Mouse (Mus musculus) midbrain, embryonic 11.5 days (tissue): Measurements from ENCODE around the gene C530025M09Rik. TPM values are rescaled to one million over a fixed set of nuclear protein-coding genes. Genes with fewer than 3 reads are reported as not detected.

ENCODE experiments used
- ATAC-seq: fragments of 200-750 bp; cut with Nextera tagmentation; 2 replicates; pipeline ENCODE4 v1.8.0; 2017; ENCODE audit warnings: moderate TSS enrichment, moderate library complexity; ENCODE audit not compliant: low FRiP score
- DNase-seq: peaks from one replicate; pipeline ENCODE4 v3.0.0; 2015; ENCODE audit warnings: low spot score; ENCODE audit errors: missing footprints
- H3K27ac ChIP-seq: fragments of 300-500 bp; sonication (generic); 2 replicates; pipeline ENCODE4 v1.5.1; 2014; ENCODE audit warnings: low read depth, low read length
- H3K27me3 ChIP-seq: fragments of 300-500 bp; sonication (generic); 2 replicates; pipeline ENCODE4 v1.6.1; 2014; ENCODE audit warnings: mild to moderate bottlenecking, low read length, moderate library complexity, mixed read lengths; ENCODE audit not compliant: control insufficient read depth, insufficient read depth
- H3K36me3 ChIP-seq: fragments of 300-500 bp; sonication (generic); 2 replicates; pipeline ENCODE4 v1.6.1; 2014; ENCODE audit warnings: mild to moderate bottlenecking, low read length, moderate library complexity, mixed read lengths; ENCODE audit not compliant: control insufficient read depth, insufficient read depth
- H3K4me1 ChIP-seq: fragments of 300-500 bp; sonication (generic); 2 replicates; pipeline ENCODE4 v1.6.1; 2014; ENCODE audit warnings: low read length; ENCODE audit not compliant: control insufficient read depth, insufficient read depth
- H3K4me2 ChIP-seq: fragments of 300-500 bp; sonication (generic); 2 replicates; pipeline ENCODE4 v1.6.1; 2014; ENCODE audit warnings: mild to moderate bottlenecking, moderate library complexity
- H3K4me3 ChIP-seq: fragments of 300-500 bp; sonication (generic); 2 replicates; pipeline ENCODE4 v1.5.1; 2014; ENCODE audit warnings: low read depth, low read length
- H3K9ac ChIP-seq: fragments of 300-500 bp; sonication (generic); 2 replicates; pipeline ENCODE4 v1.6.1; 2014; ENCODE audit warnings: low read length
- H3K9me3 ChIP-seq: fragments of 300-500 bp; sonication (generic); 2 replicates; pipeline ENCODE4 v1.6.1; 2016; ENCODE audit warnings: low read length; ENCODE audit not compliant: control insufficient read depth
- WGBS: fragments of 180-500 bp; shearing (Covaris S2); extraction: QIAGEN DNeasy Blood & Tissue Kit; methylation state at CpG from one replicate; pipeline ENCODE4 v1.1.7; 2014; 5-methylcytosine and 5-hydroxymethylcytosine counted together
- polyA plus RNA-seq: library from polyadenylated mRNA; unstranded; fragments of >200 nt; fragmentation: Nextera tagmentation; extraction: Ambion mirVana; gene quantifications from 2 replicates; pipeline ENCODE4 v1.2.1, GENCODE M21; 2014

The C530025M09Rik gene
- 0.33 TPM in 1 of 2 replicates, not detected in the other for polyA plus RNA-seq

DNA sequence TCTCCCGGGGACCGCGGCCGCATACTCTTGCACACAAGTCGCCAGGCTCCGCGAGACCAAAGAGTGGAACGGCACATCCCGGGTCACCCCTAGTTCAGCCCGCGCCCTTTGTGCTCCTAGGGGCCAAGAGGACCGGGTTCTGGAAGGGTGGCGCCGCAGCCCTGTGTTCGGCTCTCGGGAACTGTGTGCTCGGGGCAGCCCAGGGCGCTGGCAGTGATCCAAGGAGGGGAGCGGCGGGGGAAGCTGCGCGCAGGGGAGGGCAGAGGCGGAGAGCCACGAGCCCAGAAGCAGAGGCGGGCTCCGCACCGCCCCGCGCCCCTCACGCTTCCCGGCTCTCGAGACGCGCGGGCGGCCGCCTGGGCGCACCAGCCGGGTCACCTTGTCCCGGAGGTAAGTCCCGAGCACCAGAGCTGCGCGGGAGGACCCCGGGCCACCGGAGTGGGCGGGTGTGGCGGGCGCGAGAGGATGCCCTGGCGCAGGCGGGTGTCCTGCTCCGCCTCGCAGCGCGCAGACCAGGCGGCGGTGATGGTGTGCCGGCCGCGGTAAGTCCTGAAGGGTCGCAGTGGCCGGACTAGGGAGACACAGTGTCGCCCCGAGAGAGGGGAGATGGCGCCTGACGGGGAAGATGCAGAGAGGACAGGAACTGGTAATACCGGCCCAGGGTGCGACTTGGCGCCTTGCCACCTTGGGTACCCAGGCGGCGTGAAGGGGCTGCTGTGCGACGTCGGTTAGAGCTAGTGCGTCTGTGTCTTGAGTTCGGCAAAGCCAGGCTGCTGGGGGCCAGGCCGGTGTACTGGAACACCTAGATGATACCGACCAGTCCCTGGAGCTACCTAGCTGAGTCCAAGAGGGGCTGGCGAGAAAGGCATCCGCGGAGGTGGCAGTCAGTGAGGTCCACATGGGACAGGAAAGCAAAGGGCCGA is at the start of gene C530025M09Rik:
Gene C530025M09Rik, minus strand, starts transcription at position 678 of the 923 bp plus-strand sequence.
- DNase-seq = peak; percentile 96
- under 1% methylated on average over 80 of the region's 82 CpGs for WGBS
- no peak within 1 kb of the TSS for H3K27ac ChIP-seq
- peak within 1 kb of the TSS; percentile 96 for H3K4me2 ChIP-seq
- H3K36me3 ChIP-seq = no peaks in the 10 kb centered on the region
- no peaks in the 10 kb centered on the region for H3K9me3 ChIP-seq
- no peaks in the 10 kb centered on the region for H3K4me1 ChIP-seq
- peaks cover 32% of the 10 kb centered on the region for H3K27me3 ChIP-seq
- H3K9ac ChIP-seq = peak within 1 kb of the TSS; percentile 52
- H3K4me3 ChIP-seq = peak within 1 kb of the TSS; percentile 58
- ATAC-seq = peak; percentile 91

DNA sequence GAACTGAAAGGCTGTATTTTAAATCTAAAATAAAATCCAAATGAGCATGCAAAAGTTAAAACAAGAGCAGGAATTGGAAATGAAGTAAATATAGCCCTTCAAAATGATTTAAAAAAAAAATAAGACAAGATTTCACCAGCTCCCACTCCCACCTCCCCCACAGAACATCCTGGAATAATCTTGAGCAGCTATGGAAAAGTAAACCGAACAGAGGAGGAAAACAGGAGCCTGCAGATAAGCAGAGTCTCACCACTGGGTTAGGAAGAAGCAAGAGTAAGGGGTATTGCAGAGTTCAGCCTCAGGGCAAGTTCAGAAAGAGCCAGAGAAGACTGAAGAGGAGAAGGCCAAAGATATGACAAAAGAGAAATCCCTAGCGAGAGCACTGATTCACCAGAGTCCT is 46.9 kb upstream of the C530025M09Rik start:
- 83% methylated on average over 2 of the region's 2 CpGs for WGBS
- ATAC-seq = no peak
- no peaks in the 10 kb centered on the region for H3K4me1 ChIP-seq

DNA sequence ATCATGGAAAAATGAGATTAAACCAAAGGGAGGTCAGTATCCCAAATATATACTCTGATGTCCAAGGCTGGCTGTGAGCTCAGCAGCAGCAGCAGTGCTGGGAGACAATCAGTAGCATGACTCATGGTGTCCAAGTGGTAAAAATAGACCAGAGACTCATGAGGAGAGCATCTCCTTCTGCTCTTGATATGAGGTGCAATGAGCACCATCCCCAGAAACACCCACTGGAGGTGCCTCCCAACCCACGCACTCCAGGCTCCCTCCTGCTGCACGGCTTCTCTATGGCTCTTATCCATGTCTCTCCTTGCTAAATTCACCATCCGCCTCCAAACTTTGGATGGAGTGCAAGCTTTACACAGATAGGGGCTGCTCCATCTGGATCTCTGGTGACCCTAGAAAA is 42.3 kb upstream of the C530025M09Rik start:
- no peak for DNase-seq
- WGBS = 97% methylated on average over 3 of the region's 3 CpGs
- Histone ChIP-seq H3K4me1 (no peaks in the 10 kb centered on the region), H3K4me2 (no peak overlapping the region), H3K9ac (no peak overlapping the region), H3K36me3 (no peaks in the 10 kb centered on the region), H3K27ac (no peak overlapping the region), H3K27me3 (no peaks in the 10 kb centered on the region), H3K9me3 (no peaks in the 10 kb centered on the region), H3K4me3 (no peak overlapping the region)
- no peak for ATAC-seq

More for the DNA sequence above, 46.9 kb upstream of the C530025M09Rik start:
- no peak overlapping the region for H3K27ac ChIP-seq
- no peaks in the 10 kb centered on the region for H3K27me3 ChIP-seq
- no peak overlapping the region for H3K4me2 ChIP-seq
- H3K4me3 ChIP-seq = no peak overlapping the region
- H3K9ac ChIP-seq = no peak overlapping the region
- H3K36me3 ChIP-seq = no peaks in the 10 kb centered on the region
- no peaks in the 10 kb centered on the region for H3K9me3 ChIP-seq
- no peak for DNase-seq

DNA sequence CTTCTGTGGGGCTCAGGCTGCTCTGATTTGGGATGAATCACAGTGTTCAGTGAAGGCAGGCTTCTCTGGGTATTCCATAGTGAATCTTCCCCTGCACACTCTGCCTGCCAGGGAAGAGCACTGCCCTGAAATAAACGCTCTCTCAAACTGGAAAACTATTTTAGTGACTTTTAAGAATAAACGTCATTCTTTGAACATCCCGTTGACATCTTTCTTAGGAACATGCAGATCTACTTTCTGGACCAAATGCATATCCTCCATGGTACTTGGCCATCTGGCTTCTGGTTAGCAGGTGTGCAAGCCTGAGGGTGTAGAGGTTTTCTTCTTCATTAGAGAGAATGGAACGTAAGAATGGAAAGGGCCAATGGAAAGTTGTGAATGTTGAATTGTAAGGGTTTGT is 41.5 kb upstream of the C530025M09Rik start:
- Histone ChIP-seq H3K4me1 (no peaks in the 10 kb centered on the region), H3K9me3 (no peaks in the 10 kb centered on the region), H3K27me3 (no peaks in the 10 kb centered on the region), H3K4me3 (no peak overlapping the region), H3K9ac (no peak overlapping the region), H3K27ac (no peak overlapping the region), H3K4me2 (no peak overlapping the region), H3K36me3 (no peaks in the 10 kb centered on the region)
- DNase-seq = no peak
- 86% methylated on average over 4 of the region's 4 CpGs for WGBS
- ATAC-seq = no peak

DNA sequence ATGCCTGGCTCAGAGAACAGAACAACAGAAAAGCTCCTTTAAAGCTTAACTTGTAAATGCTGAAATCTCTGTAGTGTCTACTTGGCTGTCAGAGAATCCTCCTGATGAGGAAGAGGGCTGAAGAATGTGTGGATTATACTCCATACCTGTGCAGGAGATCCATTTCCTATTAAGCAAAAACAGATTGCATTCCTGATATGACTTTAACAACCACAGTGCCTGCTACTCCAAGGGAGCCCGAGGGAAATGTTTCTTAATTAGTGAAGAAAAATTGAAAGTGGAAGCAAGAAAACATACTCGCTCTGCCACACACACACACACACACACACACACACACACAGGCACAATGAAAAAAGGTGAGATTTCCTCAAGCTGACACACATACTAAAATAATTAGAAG is 39.5 kb upstream of the C530025M09Rik start:
- H3K4me1 ChIP-seq = no peaks in the 10 kb centered on the region
- H3K36me3 ChIP-seq = no peaks in the 10 kb centered on the region
- H3K27ac ChIP-seq = no peak overlapping the region
- WGBS = 80% methylated on average over 2 of the region's 2 CpGs
- no peak overlapping the region for H3K4me2 ChIP-seq
- no peaks in the 10 kb centered on the region for H3K27me3 ChIP-seq
- no peaks in the 10 kb centered on the region for H3K9me3 ChIP-seq
- H3K9ac ChIP-seq = no peak overlapping the region
- no peak overlapping the region for H3K4me3 ChIP-seq
- ATAC-seq = no peak
- DNase-seq = no peak

DNA sequence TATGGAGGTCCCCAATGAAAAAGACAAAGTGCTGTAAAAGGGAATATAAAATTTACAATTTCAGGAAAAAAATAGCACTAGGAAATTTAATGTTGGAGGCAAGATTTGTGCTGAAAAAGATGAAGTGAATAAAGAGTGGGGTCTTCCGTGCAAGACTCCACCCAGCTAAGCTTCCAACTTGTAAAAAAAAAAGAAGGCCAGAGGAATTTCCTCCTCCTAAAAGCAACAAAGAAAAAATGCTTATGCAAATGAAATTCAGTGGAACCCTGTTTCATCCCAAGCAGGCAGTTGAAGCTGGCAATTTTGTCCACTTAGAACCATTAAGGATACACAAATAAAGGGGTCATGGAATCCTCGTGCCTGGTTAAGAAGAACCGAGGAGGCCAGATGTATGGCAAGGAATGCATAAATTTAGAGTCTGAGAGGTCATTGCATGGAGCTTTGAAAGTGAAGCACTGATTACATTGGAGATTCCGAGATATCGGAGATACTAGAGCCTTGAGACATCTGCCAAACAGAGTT is 35.0 kb upstream of the C530025M09Rik start:
- DNase-seq = no peak
- 66% methylated on average over 5 of the region's 5 CpGs for WGBS
- Histone ChIP-seq H3K27ac (no peak overlapping the region), H3K9me3 (no peaks in the 10 kb centered on the region), H3K9ac (no peak overlapping the region), H3K27me3 (no peaks in the 10 kb centered on the region), H3K4me1 (no peaks in the 10 kb centered on the region), H3K4me3 (no peak overlapping the region), H3K4me2 (no peak overlapping the region), H3K36me3 (no peaks in the 10 kb centered on the region)
- ATAC-seq = no peak

DNA sequence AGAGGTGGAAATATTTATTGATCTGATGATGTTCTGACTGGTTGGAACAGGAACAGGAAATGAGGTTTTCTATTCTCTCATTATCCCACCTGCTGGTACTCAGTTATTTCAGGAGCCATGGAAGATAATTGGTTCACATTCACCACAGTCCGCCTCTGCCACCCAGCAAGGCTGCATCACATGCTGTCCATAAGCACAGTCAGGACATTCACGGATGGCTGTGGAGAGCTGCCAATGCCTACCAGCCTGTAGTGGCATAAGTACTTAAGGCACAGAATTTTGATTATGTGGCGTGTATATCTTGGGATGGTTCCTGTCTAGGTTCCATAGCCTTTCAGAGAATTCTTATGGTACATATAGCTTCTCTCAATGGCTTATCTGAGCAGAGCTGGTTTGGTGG is 30.0 kb upstream of the C530025M09Rik start:
- no peaks in the 10 kb centered on the region for H3K36me3 ChIP-seq
- H3K9me3 ChIP-seq = no peaks in the 10 kb centered on the region
- no peak overlapping the region for H3K4me3 ChIP-seq
- no peak overlapping the region for H3K27ac ChIP-seq
- no peak for DNase-seq
- H3K4me1 ChIP-seq = no peaks in the 10 kb centered on the region
- H3K27me3 ChIP-seq = no peaks in the 10 kb centered on the region
- no peak overlapping the region for H3K4me2 ChIP-seq
- ATAC-seq = no peak
- 89% methylated on average over 3 of the region's 3 CpGs for WGBS
- no peak overlapping the region for H3K9ac ChIP-seq

DNA sequence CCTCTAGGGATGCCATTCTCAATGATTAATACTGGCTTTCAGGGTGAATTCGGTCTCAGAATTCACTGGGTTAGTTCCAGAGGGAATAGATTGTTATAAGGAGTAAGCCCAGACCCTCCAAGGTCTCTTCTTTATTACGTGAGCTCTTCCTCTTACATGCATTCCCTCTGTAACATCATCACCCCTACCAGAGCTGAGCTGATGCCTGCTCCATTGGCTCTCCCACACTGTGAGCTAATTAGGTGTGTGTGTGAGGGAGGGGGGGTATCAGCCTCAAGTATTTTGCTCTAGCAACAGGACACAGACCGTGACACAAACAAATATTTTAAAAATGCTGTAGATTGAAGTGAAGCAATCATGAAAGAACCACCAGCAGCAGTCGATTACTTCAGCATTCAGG is 17.8 kb upstream of the C530025M09Rik start:
- no peak overlapping the region for H3K4me2 ChIP-seq
- no peaks in the 10 kb centered on the region for H3K9me3 ChIP-seq
- H3K27ac ChIP-seq = no peak overlapping the region
- no peak overlapping the region for H3K4me3 ChIP-seq
- H3K27me3 ChIP-seq = no peaks in the 10 kb centered on the region
- WGBS = 75% methylated on average over 4 of the region's 4 CpGs
- no peaks in the 10 kb centered on the region for H3K36me3 ChIP-seq
- ATAC-seq = no peak
- no peak overlapping the region for H3K9ac ChIP-seq
- no peaks in the 10 kb centered on the region for H3K4me1 ChIP-seq
- no peak for DNase-seq

DNA sequence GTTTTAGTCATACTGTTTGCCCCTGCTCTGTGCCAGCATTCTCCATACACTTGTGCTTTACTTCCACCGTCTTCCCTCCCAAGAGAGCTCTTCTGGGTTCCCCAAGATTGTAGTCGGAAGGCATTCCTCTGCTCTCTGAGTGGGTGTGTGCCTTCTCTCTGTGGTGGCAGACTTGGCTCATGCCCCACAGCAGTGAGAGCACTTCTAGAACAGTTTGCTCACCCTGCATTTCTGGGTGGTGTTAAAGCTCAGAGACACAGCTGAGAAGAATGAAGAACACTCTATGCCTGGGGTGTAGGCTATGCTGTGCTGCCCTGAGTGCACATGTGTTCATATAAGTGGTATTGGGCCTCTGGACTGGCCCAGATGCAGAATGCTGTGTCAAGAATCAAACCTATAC is 13.6 kb upstream of the C530025M09Rik start:
- H3K4me1 ChIP-seq = no peaks in the 10 kb centered on the region
- H3K4me2 ChIP-seq = no peak overlapping the region
- WGBS = 77% methylated on average over 2 of the region's 2 CpGs
- no peak overlapping the region for H3K27ac ChIP-seq
- H3K9me3 ChIP-seq = no peaks in the 10 kb centered on the region
- H3K27me3 ChIP-seq = no peaks in the 10 kb centered on the region
- H3K4me3 ChIP-seq = no peak overlapping the region
- DNase-seq (no peak), ATAC-seq (no peak)
- no peak overlapping the region for H3K9ac ChIP-seq
- H3K36me3 ChIP-seq = no peaks in the 10 kb centered on the region
